Mouse (Mus musculus) heart, adult 10 weeks (tissue): ENCODE measurements around the gene Mmp28. TPM values are rescaled to one million over a fixed set of nuclear protein-coding genes. Genes with fewer than 3 reads are reported as not detected.

Source experiments
- polyA plus RNA-seq: library from polyadenylated mRNA; stranded (reverse); fragments of 350-450 nt; fragmentation: Illumina TruSeq; extraction: RNeasy Lipid Tissue Mini Kit (QIAGEN cat#74804); gene quantifications from one replicate; pipeline ENCODE4 v1.2.3, GENCODE M21; 2014; ENCODE audit warnings: low read depth, low replicate concordance

Mmp28 gene
- 4.7 TPM for polyA plus RNA-seq

GRCm38 (mm10) chr11:83462711-83463244 is at the start of gene Mmp28:
Gene Mmp28 (minus strand): TSS chr11:83463071.

GRCm38 (mm10) chr11:83472324-83473234 is 9.7 kb upstream of the Mmp28 start, which contains the start of gene Taf15:
Gene Taf15 (plus strand): TSS chr11:83473086.

GRCm38 (mm10) chr11:83437377-83437776 is 25.5 kb downstream of the Mmp28 start, which contains the start of gene 1700020L24Rik:
Gene 1700020L24Rik (plus strand): TSS chr11:83437677.

GRCm38 (mm10) chr11:83429355-83429754 is 33.5 kb downstream of the Mmp28 start, which contains the start of gene Gas2l2:
Gene Gas2l2 (minus strand): TSS chr11:83429455.

GRCm38 (mm10) chr11:83409087-83409754 is 53.6 kb downstream of the Mmp28 start, which contains the start of gene Rasl10b:
Gene Rasl10b (plus strand): TSS chr11:83409137.

Other genes starting within 250 kb of the Mmp28 start
- not detected for gene Slfn14, start 176.3 kb downstream of the Mmp28 start, polyA plus RNA-seq
- 27.5 TPM for gene Ap2b1, start 164.0 kb downstream of the Mmp28 start, polyA plus RNA-seq
- 10.0 TPM for gene Pex12, start 160.5 kb downstream of the Mmp28 start, polyA plus RNA-seq
- 46.8 TPM for gene Rasl10b, start 53.9 kb downstream of the Mmp28 start, polyA plus RNA-seq
- not detected for gene Gas2l2, start 33.6 kb downstream of the Mmp28 start, polyA plus RNA-seq
- gene 1700020L24Rik, start 25.4 kb downstream of the Mmp28 start, polyA plus RNA-seq: not detected
- 52.6 TPM for gene Taf15, start 10.0 kb upstream of the Mmp28 start, polyA plus RNA-seq
- gene Heatr9, start 59.1 kb upstream of the Mmp28 start, polyA plus RNA-seq: not detected
- 1.5 TPM for gene Ccl5, start 67.4 kb upstream of the Mmp28 start, polyA plus RNA-seq
- 17.8 TPM for gene Ccl9, start 115.6 kb upstream of the Mmp28 start, polyA plus RNA-seq
- gene Ccl6, start 130.0 kb upstream of the Mmp28 start, polyA plus RNA-seq: 24.8 TPM
- not detected for gene Rpl9-ps1, start 182.6 kb upstream of the Mmp28 start, polyA plus RNA-seq
- gene Ccl3, start 186.3 kb upstream of the Mmp28 start, polyA plus RNA-seq: 0.68 TPM
- not detected for gene Ccl4, start 199.5 kb upstream of the Mmp28 start, polyA plus RNA-seq
- gene Wfdc17, start 240.9 kb upstream of the Mmp28 start, polyA plus RNA-seq: 16.2 TPM
- not detected for gene Wfdc18, start 245.9 kb upstream of the Mmp28 start, polyA plus RNA-seq